Mouse (Mus musculus) embryo, embryonic 11 days (tissue): ENCODE data around the gene Gm49601.

ENCODE experiments used
- DNase-seq: peaks from one replicate; pipeline ENCODE4 v3.0.0-alpha.2; 2015

Gene Gm49601

DNA sequence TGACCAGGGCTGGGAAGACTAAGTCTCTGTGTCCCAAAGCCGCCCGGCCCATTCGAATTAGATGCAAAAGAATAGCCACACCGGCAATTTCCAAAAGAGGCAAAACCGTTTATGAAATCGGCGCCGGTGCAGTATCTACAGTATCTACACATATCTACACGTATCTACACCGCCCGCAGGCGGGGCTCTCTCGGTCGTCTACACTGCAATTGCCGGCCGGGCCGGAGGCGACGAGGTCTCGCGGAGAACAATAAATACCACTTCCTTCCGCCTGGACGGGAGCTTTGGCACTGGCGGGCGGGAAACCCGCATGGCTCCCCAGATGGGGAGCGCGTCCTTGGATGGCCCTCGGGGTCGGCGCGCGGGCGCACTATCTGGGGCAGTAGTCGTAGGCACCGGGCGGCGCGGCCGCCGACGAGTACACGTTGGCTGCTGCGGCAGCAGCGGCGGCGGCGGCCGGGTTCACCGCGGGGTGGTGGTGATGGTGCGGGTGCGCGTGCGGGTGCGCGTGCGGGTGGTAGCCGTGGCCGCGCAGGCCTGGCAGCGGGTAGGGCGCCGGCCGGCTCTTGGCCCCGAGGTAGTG lies 44.5 kb downstream of the Gm49601 start:
- peak; percentile 58 for DNase-seq

DNA sequence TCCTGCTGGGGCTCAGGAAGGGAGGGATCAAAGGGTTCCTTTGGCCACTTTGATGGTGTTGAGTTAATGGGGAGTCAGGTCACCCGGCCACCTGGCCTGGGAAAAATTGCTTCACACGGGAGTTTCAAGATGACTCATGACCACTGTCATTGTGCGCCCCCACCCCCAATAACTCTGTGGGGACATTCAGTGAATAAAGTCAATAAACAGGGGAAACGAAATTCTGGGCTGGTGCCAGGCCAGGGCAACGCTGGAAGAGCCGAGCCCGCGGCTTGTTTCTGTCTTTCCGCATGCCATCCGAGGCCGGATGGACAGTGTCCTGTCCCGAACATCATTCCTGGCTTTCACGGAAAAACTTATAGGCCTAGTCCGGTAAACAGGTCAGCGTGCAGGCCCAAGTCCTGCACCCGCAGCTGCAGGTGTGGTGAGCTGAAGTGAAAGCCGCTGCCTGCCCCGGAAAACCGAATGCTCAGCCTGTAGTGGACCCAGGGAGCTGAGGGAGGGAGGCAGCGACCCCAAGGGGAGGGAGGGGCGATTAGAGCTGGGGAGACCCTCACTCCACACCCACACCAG lies 45.1 kb downstream of the Gm49601 start:
- no peak for DNase-seq

DNA sequence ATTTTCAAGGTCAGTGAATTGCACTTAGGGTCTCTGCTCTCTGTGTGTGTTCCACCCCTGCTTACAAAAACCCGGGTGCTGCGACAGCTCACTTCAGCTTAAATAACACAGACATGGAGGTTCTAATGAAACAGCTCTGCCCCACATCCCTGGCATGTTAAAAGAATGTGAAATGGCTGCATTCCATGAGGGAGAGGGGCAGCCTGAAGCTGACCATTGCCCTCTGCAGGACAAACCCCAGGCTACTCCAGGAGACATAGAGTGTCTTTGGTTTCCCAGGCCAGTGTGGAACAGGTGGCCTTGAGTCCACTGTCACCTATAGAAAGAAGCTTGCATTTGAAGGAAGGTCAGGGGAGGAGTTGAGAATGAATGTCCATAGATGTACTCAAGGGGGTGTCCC lies 45.8 kb downstream of the Gm49601 start:
- DNase-seq = peak; percentile 37

DNA sequence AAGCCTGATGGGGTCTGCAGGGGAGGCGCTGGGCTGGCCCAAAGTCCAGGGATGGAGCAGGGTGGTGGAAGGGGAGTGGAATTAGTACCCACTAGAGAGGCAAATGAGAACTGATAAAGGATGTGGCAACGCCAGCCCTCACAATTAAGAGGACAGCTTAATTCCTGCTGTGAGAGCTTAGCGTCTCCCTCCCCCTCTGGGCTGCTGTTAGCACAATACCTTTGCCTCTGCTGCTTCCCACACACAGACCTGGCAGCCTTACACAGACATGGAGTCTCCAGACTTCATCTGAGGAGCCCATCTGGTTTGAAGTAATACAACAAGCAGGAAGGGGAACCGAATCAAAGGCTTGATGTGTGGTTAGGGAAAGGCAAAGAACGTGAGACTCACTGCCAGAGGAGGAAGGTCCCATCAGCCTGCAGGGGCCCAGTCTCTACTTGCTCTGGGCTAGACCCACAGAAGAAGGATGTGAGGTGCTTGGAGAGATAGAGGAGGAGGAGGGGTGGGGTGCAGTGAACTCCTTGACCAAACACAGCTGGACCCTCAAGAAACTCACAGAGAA lies 48.5 kb downstream of the Gm49601 start:
- peak; percentile 40 for DNase-seq

DNA sequence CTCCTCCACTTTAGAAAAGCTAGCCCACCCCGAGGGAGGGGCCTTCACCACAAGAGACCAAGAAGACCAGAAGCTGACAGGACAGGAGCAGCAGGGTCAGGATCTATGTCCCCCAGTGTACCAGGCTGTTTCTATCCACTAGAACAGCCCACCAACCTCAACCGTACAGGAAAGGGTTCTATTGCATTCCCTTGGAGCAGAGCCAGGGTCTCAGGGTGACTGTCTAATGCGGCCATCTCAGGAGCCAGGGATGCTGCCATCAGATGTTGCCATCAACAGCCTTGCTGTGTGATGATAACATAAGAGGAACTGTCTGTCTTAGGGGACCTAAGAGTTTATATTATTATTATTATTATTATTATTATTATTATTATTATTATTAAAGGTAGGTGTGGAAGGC lies 49.2 kb downstream of the Gm49601 start:
- DNase-seq = no peak

DNA sequence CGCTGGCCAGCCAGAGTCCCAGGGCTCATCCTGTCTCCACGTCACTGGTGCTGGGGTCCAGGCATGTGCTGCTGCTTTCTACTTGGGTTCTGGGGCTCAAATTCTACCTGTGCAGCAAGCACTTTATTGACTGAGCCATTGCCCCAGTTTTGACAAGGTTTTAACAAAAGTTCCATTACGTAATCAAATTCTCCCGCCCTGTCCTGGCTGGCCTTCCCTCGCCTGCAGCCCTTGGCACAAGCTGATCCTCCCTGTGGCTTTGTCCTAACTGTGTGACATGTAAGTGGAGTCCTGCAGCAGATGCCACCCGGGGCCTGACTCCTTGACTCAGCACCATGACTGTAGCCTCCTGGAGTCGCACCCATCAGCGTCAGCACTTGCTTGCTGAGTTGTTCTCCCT lies 52.0 kb downstream of the Gm49601 start:
- DNase-seq = no peak
